Mouse (Mus musculus): Measurements from ENCODE around the gene Zfp956.
A peak's percentile ranks its signal among the peaks of the same experiment; 100 is the strongest.

Zfp956 gene

GRCm38 (mm10) chr6:47974599-47974998 is 21.4 kb downstream of the Zfp956 start:
- DNase-seq: no peak

- peak; percentile 50 to 56 for DNase-seq
These were observed 25.7 kb downstream of the Zfp956 start for GRCm38 (mm10) chr6:47978897-47979368.

GRCm38 (mm10) chr6:47983936-47984335 is 30.7 kb downstream of the Zfp956 start:
- DNase-seq: no peak

- no peak for DNase-seq
These were observed 42.5 kb downstream of the Zfp956 start for GRCm38 (mm10) chr6:47995661-47996060.

GRCm38 (mm10) chr6:48010727-48011126 is 57.5 kb downstream of the Zfp956 start:
- DNase-seq: no peak
